Mouse (Mus musculus) neural tube, embryonic 14.5 days (tissue): Measurements from ENCODE around the gene Gstm2. TPM values are rescaled to one million over a fixed set of nuclear protein-coding genes. Genes with fewer than 3 reads are reported as not detected.
"Not testable (repeated sequence)": the region's sequence is repeated elsewhere in the genome, so short reads cannot be mapped to it uniquely, and the experiment has no call there.

Source experiments
- ATAC-seq: fragments of 200-750 bp; cut with Nextera tagmentation; 2 replicates; pipeline ENCODE4 v1.8.0; 2017; ENCODE audit warnings: low read depth, mild to moderate bottlenecking, moderate TSS enrichment, moderate library complexity
- H3K27ac ChIP-seq: fragments of 300-500 bp; sonication (generic); 2 replicates; pipeline ENCODE4 v1.5.1; 2014; ENCODE audit warnings: low read depth, mild to moderate bottlenecking, control low read depth, low read length, moderate library complexity, mixed read lengths
- H3K27me3 ChIP-seq: fragments of 300-500 bp; sonication (generic); 2 replicates; pipeline ENCODE4 v1.6.1; 2014; ENCODE audit warnings: low read length; ENCODE audit not compliant: control insufficient read depth, insufficient read depth
- H3K36me3 ChIP-seq: fragments of 300-500 bp; sonication (generic); 2 replicates; pipeline ENCODE4 v1.6.1; 2014; ENCODE audit warnings: low read length, mixed read lengths; ENCODE audit not compliant: control insufficient read depth, insufficient read depth
- H3K4me1 ChIP-seq: fragments of 300-500 bp; sonication (generic); 2 replicates; pipeline ENCODE4 v1.6.1; 2014; ENCODE audit warnings: low read length; ENCODE audit not compliant: control insufficient read depth, insufficient read depth
- H3K4me2 ChIP-seq: fragments of 300-500 bp; sonication (generic); 2 replicates; pipeline ENCODE4 v1.6.1; 2014; ENCODE audit warnings: mild to moderate bottlenecking, low read depth, low read length, control low read depth
- H3K4me3 ChIP-seq: fragments of 300-500 bp; sonication (generic); 2 replicates; pipeline ENCODE4 v1.5.1; 2014; ENCODE audit warnings: low read depth, low read length, control low read depth, mixed read lengths
- H3K9ac ChIP-seq: fragments of 300-500 bp; sonication (generic); replicated peaks from 2 replicates; pipeline ENCODE4 v1.6.1; 2014; ENCODE audit warnings: low read depth, mild to moderate bottlenecking, control low read depth, low read length, mixed read lengths
- H3K9me3 ChIP-seq: fragments of 300-500 bp; sonication (generic); 2 replicates; pipeline ENCODE4 v1.6.1; 2016; ENCODE audit warnings: low read length; ENCODE audit not compliant: control insufficient read depth
- WGBS: fragments of 180-500 bp; shearing (Covaris S2); extraction: QIAGEN DNeasy Blood & Tissue Kit; methylation state at CpG from one replicate; pipeline ENCODE4 v1.1.7; 2014; 5-methylcytosine and 5-hydroxymethylcytosine counted together
- polyA plus RNA-seq: library from polyadenylated mRNA; unstranded; fragments of >200 nt; fragmentation: Nextera tagmentation; extraction: Ambion mirVana; gene quantifications from 2 replicates; pipeline ENCODE4 v1.2.1, GENCODE M21; 2014

The Gstm2 gene
- polyA plus RNA-seq, 1 experiment from 2014 or later = 1.2 TPM

DNA sequence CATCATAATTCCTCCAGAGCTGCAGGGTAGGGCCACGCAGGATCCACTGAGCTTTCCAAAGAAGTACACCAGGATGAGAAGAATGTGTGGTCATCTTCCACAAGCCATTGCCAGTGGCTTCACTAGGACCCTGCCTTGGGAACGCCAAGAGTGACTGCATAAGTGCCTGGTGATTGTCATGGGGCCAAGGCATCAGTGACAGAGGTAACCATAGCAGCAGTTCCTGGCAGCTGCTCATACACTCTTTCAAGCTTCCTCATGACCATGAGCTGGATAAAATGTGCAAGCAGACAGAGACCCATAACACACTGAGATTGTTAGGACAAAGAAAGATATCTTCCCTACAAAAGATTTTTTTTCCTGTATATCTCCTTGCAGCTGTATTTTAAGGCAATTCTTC, 24.0 kb upstream of the Gstm2 start:
- 59% methylated on average over 2 of the region's 2 CpGs for WGBS
- Histone ChIP-seq H3K27ac (no peak overlapping the region), H3K27me3 (no peaks in the 10 kb centered on the region), H3K9ac (no peak overlapping the region), H3K4me3 (no peak overlapping the region), H3K36me3 (no peaks in the 10 kb centered on the region), H3K4me1 (no peaks in the 10 kb centered on the region), H3K4me2 (no peak overlapping the region), H3K9me3 (no peaks in the 10 kb centered on the region)
- no peak for ATAC-seq

- 81% methylated on average over 8 of the region's 8 CpGs for WGBS
- no peaks in the 10 kb centered on the region for H3K4me1 ChIP-seq
- no peak overlapping the region for H3K9ac ChIP-seq
- no peaks in the 10 kb centered on the region for H3K9me3 ChIP-seq
- no peak overlapping the region for H3K27ac ChIP-seq
- H3K4me3 ChIP-seq = no peak overlapping the region
- H3K4me2 ChIP-seq = no peak overlapping the region
- ATAC-seq = no peak
- no peaks in the 10 kb centered on the region for H3K36me3 ChIP-seq
- no peaks in the 10 kb centered on the region for H3K27me3 ChIP-seq
Observed at GRCm38 (mm10) chr3:108002021-108002420, 15.8 kb upstream of the Gstm2 start.

GRCm38 (mm10) chr3:107999491-107999890, 13.2 kb upstream of the Gstm2 start:
- ATAC-seq = no peak
- no peaks in the 10 kb centered on the region for H3K27me3 ChIP-seq
- WGBS = 91% methylated on average over 3 of the region's 3 CpGs

DNA sequence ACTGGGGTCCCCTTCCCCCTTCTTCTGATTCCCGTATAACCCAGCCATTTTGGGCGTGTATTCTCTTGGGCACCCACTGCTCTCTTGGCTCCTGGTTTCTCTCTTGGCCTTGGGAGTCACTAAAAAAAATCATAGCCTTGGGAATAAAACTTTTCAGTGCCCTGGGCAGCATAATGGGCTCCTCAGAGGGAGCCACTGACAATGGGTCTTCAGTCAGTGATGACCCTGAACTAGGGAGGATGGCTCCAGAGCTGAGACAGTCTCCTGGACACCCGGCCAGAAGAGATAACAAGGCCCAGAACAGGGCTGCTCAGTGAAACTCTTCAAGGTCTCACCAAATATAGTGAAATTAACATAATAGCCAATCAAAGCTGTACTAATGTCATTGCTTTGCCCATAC, 12.3 kb upstream of the Gstm2 start:
- no peak for ATAC-seq
- no peak overlapping the region for H3K9ac ChIP-seq
- H3K4me1 ChIP-seq = no peaks in the 10 kb centered on the region
- WGBS = 85% methylated on average over 3 of the region's 3 CpGs
- no peak overlapping the region for H3K4me2 ChIP-seq
- H3K27me3 ChIP-seq = no peaks in the 10 kb centered on the region
- H3K9me3 ChIP-seq = no peaks in the 10 kb centered on the region
- H3K27ac ChIP-seq = no peak overlapping the region
- H3K4me3 ChIP-seq = no peak overlapping the region
- no peaks in the 10 kb centered on the region for H3K36me3 ChIP-seq

More at GRCm38 (mm10) chr3:107999491-107999890, 13.2 kb upstream of the Gstm2 start:
- Histone ChIP-seq H3K9ac (no peak overlapping the region), H3K4me2 (no peak overlapping the region), H3K27ac (no peak overlapping the region), H3K36me3 (no peaks in the 10 kb centered on the region), H3K9me3 (no peaks in the 10 kb centered on the region), H3K4me1 (no peaks in the 10 kb centered on the region), H3K4me3 (no peak overlapping the region)

- WGBS = 98% methylated on average over 4 of the region's 4 CpGs
- H3K4me2 ChIP-seq = no peak overlapping the region
- ATAC-seq = no peak
Observed at GRCm38 (mm10) chr3:107996576-107996975, 10.3 kb upstream of the Gstm2 start.

GRCm38 (mm10) chr3:107995974-107996373, 9.7 kb upstream of the Gstm2 start:
- not testable (repeated sequence) for H3K4me2 ChIP-seq, H3K4me3 ChIP-seq, H3K4me1 ChIP-seq, H3K27ac ChIP-seq, H3K27me3 ChIP-seq, H3K9ac ChIP-seq, H3K9me3 ChIP-seq, ATAC-seq, H3K36me3 ChIP-seq
- 60% methylated on average over 2 of the region's 2 CpGs for WGBS

More at GRCm38 (mm10) chr3:107996576-107996975, 10.3 kb upstream of the Gstm2 start:
- Histone ChIP-seq H3K4me3 (no peak overlapping the region), H3K36me3 (no peaks in the 10 kb centered on the region), H3K9ac (no peak overlapping the region), H3K4me1 (no peaks in the 10 kb centered on the region), H3K9me3 (no peaks in the 10 kb centered on the region), H3K27ac (no peak overlapping the region), H3K27me3 (no peaks in the 10 kb centered on the region)

- not testable (repeated sequence) for H3K36me3 ChIP-seq, H3K4me2 ChIP-seq, H3K9me3 ChIP-seq, H3K4me3 ChIP-seq, ATAC-seq, H3K27me3 ChIP-seq, H3K9ac ChIP-seq, H3K27ac ChIP-seq, H3K4me1 ChIP-seq
- WGBS = 98% methylated on average over 2 of the region's 2 CpGs
Observed at GRCm38 (mm10) chr3:107985141-107985540, 1.1 kb downstream of the Gstm2 start.

DNA sequence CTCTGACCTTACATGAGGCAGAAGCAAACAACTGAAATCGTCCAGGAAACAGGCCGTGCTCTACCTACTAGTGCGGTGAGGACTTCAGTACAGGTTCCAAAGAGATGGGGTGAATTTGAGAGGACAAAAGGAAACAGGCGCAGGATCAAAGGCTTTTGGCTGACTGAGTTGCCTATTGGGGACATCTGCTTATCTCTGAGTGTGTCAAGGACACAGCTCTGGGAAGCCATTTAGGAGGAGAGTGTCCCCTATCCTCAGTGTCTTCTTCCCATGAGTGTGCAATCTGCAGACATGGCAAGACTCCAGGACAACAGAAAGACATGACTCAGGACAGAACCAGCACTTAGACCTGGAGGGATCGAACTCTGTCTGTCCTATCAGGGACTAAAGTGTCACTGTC, 1.8 kb downstream of the Gstm2 start:
- WGBS = 89% methylated on average over 5 of the region's 5 CpGs
- H3K4me3 ChIP-seq = no peak overlapping the region
- no peak overlapping the region for H3K27ac ChIP-seq
- no peaks in the 10 kb centered on the region for H3K9me3 ChIP-seq
- no peaks in the 10 kb centered on the region for H3K4me1 ChIP-seq
- no peaks in the 10 kb centered on the region for H3K36me3 ChIP-seq
- ATAC-seq = no peak
- no peak overlapping the region for H3K4me2 ChIP-seq
- no peaks in the 10 kb centered on the region for H3K27me3 ChIP-seq
- no peak overlapping the region for H3K9ac ChIP-seq

DNA sequence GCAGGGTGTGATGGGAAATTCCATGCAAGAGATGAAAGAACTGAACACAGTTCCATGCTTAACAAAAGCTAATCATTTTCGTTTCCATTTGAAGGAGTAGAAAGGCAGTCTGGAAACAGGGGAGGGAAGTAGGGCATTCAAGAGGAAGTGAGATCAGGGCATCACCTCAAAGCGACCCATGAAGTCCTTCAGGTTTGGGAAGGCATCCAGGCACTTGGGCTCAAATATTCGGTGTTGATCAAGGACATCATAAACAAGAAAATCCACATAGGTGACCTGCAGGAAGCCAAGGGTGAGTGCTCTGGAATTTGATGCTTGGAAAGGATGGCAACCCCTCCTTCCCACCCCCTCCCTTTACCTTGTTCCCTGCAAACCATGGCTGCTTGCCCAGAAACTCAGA, 2.5 kb downstream of the Gstm2 start:
- Histone ChIP-seq H3K4me2 (no peak overlapping the region), H3K9ac (no peak overlapping the region), H3K27me3 (no peaks in the 10 kb centered on the region), H3K27ac (no peak overlapping the region), H3K36me3 (no peaks in the 10 kb centered on the region), H3K4me1 (no peaks in the 10 kb centered on the region), H3K4me3 (no peak overlapping the region), H3K9me3 (no peaks in the 10 kb centered on the region)
- ATAC-seq = no peak
- WGBS = 72% methylated on average over 3 of the region's 3 CpGs

DNA sequence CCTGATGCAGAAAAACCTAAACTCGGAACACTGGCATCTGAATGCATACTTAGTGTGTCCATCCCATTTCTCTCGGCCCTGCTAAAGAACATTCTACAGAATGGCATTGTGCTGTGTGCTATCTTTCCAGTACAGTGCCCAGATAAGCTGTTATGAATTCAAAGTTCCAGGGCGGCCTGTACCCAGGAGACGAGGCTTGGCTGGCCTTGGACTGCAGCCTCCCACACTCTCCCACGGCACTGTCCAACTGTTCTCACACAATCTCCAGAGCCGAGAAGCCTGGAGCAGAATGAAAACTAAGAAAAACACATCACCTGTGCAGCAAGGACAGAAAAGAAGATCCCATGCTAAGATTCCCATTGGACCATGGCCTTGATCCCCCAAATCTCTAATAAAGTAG, 3.5 kb downstream of the Gstm2 start:
- H3K4me2 ChIP-seq = no peak overlapping the region
- no peak for ATAC-seq
- no peaks in the 10 kb centered on the region for H3K27me3 ChIP-seq
- H3K4me3 ChIP-seq = no peak overlapping the region
- no peaks in the 10 kb centered on the region for H3K36me3 ChIP-seq
- H3K27ac ChIP-seq = no peak overlapping the region
- H3K9me3 ChIP-seq = no peaks in the 10 kb centered on the region
- no peaks in the 10 kb centered on the region for H3K4me1 ChIP-seq
- 94% methylated on average over 6 of the region's 6 CpGs for WGBS
- no peak overlapping the region for H3K9ac ChIP-seq
